Mouse (Mus musculus) midbrain, embryonic 12.5 days (tissue): Measurements from ENCODE around the gene Atp1b4. TPM values are rescaled to one million over a fixed set of nuclear protein-coding genes. Genes with fewer than 3 reads are reported as not detected.
"Not testable (repeated sequence)": the region's sequence is repeated elsewhere in the genome, so short reads cannot be mapped to it uniquely, and the experiment has no call there.

Experiments
- ATAC-seq: fragments of 200-750 bp; cut with Nextera tagmentation; 2 replicates; pipeline ENCODE4 v1.8.0; 2017; ENCODE audit warnings: low read depth, moderate TSS enrichment, moderate library complexity; ENCODE audit not compliant: low FRiP score
- H3K27ac ChIP-seq: fragments of 300-500 bp; sonication (generic); replicated peaks from 2 replicates; pipeline ENCODE4 v1.5.1; 2016; ENCODE audit warnings: mild to moderate bottlenecking
- H3K27me3 ChIP-seq: fragments of 300-500 bp; sonication (generic); 2 replicates; pipeline ENCODE4 v1.6.1; 2016; ENCODE audit warnings: mild to moderate bottlenecking
- H3K36me3 ChIP-seq: fragments of 300-500 bp; sonication (generic); 2 replicates; pipeline ENCODE4 v1.6.1; 2016
- H3K4me1 ChIP-seq: fragments of 300-500 bp; sonication (generic); 2 replicates; pipeline ENCODE4 v1.6.1; 2016
- H3K4me2 ChIP-seq: fragments of 300-500 bp; sonication (generic); replicated peaks from 2 replicates; pipeline ENCODE4 v1.6.1; 2016; ENCODE audit warnings: mild to moderate bottlenecking, moderate library complexity
- H3K4me3 ChIP-seq: fragments of 300-500 bp; sonication (generic); 2 replicates; pipeline ENCODE4 v1.5.1; 2016; ENCODE audit warnings: mild to moderate bottlenecking
- H3K9ac ChIP-seq: fragments of 300-500 bp; sonication (generic); replicated peaks from 2 replicates; pipeline ENCODE4 v1.6.1; 2016; ENCODE audit warnings: mild to moderate bottlenecking, moderate library complexity
- H3K9me3 ChIP-seq: fragments of 300-500 bp; sonication (generic); 2 replicates; pipeline ENCODE4 v1.6.1; 2016; ENCODE audit warnings: mild to moderate bottlenecking
- WGBS: fragments of 180-500 bp; shearing (Covaris S2); methylation state at CpG from one replicate; pipeline ENCODE4 v1.1.7; 2016; 5-methylcytosine and 5-hydroxymethylcytosine counted together
- polyA plus RNA-seq: library from polyadenylated mRNA; unstranded; fragments of >200 nt; fragmentation: Nextera tagmentation; extraction: Ambion mirVana; gene quantifications from 2 replicates; pipeline ENCODE4 v1.2.1, GENCODE M21; 2016

Gene Atp1b4
- polyA plus RNA-seq = not detected in 2 replicates

DNA sequence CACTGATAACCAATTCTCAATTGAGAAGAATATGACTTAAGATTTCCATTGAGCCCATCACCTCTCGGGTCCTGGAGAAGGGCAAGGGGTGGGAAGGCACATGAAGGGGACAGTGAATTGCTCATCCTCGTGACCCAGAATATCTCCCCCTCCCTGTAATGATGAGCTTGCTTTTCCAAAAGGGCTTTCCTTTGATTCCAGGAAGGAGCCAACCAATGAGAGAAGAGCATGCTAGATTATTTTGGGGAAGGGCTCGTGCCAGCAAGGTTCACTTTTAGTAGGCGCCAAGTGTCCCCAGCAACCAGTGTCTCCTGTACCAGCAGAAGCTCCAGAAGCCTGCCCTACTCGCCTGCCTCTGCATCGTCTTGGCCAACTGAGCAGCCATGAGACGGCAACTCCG is at the start of gene Atp1b4:
Atp1b4 (plus strand) TSS at position 301 of the 400 bp plus-strand sequence.
- ATAC-seq = no peak
- Histone ChIP-seq H3K36me3 (no peaks in the 10 kb centered on the region), H3K9ac (no peak within 1 kb of the TSS), H3K4me3 (no peak within 1 kb of the TSS), H3K27me3 (peaks cover 5% of the 10 kb centered on the region; the same call in 1 of the 2 replicates), H3K4me2 (no peak within 1 kb of the TSS), H3K9me3 (no peaks in the 10 kb centered on the region), H3K27ac (no peak within 1 kb of the TSS), H3K4me1 (peaks cover 11% of the 10 kb centered on the region; the same call in 1 of the 2 replicates)
- WGBS = 89% methylated on average over 8 of the region's 8 CpGs

DNA sequence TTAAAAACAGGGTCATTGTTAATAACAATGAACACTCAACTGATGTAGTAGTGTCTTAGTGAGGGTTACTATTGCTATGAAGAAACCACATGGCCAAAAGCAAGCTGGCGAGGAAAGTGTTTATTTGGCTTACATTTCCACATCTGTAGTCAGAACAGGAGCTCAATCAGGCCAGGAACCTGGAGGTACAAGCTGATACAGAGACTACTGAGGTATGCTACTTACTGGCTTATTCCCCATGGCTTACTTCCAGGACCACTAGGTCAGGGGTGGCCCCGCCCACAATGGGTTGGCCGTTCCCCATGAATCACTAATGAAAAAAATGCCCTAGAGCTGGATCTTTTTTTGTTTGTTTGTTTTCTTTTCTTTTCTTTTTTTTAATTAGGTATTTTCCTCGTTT is 7.4 kb upstream of the Atp1b4 start:
- no peak overlapping the region for H3K4me3 ChIP-seq
- H3K27me3 ChIP-seq = peaks cover 9% of the 10 kb centered on the region; the same call in 1 of the 2 replicates
- no peak overlapping the region for H3K27ac ChIP-seq
- no peaks in the 10 kb centered on the region for H3K9me3 ChIP-seq
- no peak overlapping the region for H3K4me2 ChIP-seq
- peaks cover 6% of the 10 kb centered on the region; the same call in 1 of the 2 replicates for H3K4me1 ChIP-seq
- H3K36me3 ChIP-seq = no peaks in the 10 kb centered on the region
- WGBS = 71% methylated on average over 4 of the region's 4 CpGs
- no peak for ATAC-seq
- H3K9ac ChIP-seq = no peak overlapping the region

DNA sequence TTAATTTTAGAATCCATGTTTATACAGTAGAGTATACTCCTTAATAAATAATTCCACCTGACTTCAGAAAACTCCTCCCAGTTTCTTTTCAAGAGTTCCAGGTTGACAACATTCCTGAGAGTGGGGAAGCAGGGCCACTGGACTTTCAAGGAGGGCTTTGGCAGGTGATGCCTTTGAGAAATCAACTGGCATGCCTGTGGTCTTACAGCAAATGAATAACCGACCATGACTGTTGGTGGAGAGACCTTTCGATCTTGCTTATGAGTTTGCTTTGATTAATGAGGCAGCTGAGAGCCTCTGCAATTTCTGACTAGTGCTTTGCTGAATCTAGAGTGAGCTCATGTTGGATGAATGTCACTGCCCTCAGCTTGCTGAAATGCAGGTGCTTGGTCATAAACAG is 4.9 kb upstream of the Atp1b4 start:
- WGBS = 86% methylated on average over 2 of the region's 2 CpGs
- Histone ChIP-seq H3K4me2 (no peak overlapping the region), H3K4me1 (peaks cover 11% of the 10 kb centered on the region; the same call in 1 of the 2 replicates), H3K9ac (no peak overlapping the region), H3K36me3 (no peaks in the 10 kb centered on the region), H3K27me3 (peaks cover 9% of the 10 kb centered on the region; the same call in 1 of the 2 replicates), H3K27ac (no peak overlapping the region), H3K4me3 (no peak overlapping the region), H3K9me3 (no peaks in the 10 kb centered on the region)
- ATAC-seq = no peak

DNA sequence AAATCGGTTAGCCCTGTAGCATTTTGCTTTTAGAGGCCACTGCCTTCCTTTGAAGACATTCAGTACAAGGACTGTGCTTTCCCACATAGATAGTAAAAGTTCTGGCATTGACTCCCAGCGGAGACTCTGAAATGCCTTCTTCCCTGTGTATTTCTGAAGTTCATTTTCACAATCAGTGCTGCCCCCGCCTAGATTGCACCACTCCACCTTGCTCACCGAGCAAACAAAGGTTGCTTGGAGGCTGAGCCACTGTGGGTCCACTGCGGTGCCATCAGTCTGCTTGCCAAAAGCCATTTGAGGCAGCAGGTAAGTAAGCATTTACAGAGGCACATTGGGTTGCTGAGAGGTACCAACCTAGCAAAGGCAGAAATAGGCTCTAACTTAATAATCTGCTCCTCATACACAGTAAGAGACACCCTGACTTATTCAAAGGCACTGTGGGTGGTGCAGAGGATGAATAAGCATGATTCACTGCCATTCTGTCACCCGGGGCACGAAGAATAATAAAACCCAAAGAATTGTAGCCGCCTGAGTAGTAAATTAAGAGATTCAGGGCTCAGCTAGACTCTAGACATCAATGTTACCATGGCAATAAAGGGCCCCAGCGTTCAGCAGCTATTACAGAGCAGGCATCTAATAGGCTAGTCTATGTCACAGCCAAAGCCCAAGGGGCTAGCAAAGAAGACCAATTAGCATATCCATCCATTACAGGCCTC is 2.9 kb upstream of the Atp1b4 start:
- H3K36me3 ChIP-seq = no peaks in the 10 kb centered on the region
- H3K27me3 ChIP-seq = peaks cover 9% of the 10 kb centered on the region; the same call in 1 of the 2 replicates
- no peak overlapping the region for H3K4me2 ChIP-seq
- peak; percentile 97 for ATAC-seq
- peaks cover 11% of the 10 kb centered on the region; the same call in 1 of the 2 replicates for H3K4me1 ChIP-seq
- no peaks in the 10 kb centered on the region for H3K9me3 ChIP-seq
- no peak overlapping the region for H3K9ac ChIP-seq
- no peak overlapping the region for H3K4me3 ChIP-seq
- H3K27ac ChIP-seq = peak overlapping the region; percentile 71
- WGBS = 50% methylated on average over 9 of the region's 9 CpGs

DNA sequence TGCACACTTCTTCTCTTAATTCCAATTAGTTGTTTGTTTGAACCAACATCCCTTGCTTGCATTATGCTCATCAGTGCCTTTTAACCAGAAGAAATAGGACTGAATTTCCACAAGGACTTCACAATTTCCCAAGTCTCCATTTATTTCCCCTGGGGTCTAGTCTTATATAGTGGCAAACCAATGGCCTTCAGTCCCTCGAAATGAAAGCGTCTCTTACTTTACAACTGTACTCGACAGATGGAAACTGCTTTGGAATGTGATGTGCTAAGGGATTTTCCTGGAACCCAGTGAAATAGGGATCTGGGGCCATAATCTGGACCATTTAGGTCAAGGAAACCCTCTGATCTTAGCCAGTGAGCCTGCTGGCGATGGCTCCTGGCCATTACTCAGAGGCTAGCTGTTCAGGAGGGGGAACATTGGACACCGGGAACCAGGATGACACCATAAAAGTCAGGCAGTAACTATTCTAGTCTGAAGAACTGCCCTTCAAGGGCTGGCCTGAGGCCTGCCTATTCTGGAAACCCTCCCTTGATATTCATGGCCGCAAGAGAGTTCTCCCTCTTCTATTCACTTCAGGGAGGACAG is 2.3 kb upstream of the Atp1b4 start:
- Histone ChIP-seq H3K27me3 (peaks cover 9% of the 10 kb centered on the region; the same call in 1 of the 2 replicates), H3K4me1 (peaks cover 11% of the 10 kb centered on the region; the same call in 1 of the 2 replicates), H3K4me2 (no peak overlapping the region), H3K4me3 (no peak overlapping the region), H3K27ac (peak overlapping the region; percentile 66), H3K36me3 (no peaks in the 10 kb centered on the region), H3K9me3 (no peaks in the 10 kb centered on the region), H3K9ac (no peak overlapping the region)
- ATAC-seq = peak; percentile 65
- WGBS = 63% methylated on average over 6 of the region's 6 CpGs

DNA sequence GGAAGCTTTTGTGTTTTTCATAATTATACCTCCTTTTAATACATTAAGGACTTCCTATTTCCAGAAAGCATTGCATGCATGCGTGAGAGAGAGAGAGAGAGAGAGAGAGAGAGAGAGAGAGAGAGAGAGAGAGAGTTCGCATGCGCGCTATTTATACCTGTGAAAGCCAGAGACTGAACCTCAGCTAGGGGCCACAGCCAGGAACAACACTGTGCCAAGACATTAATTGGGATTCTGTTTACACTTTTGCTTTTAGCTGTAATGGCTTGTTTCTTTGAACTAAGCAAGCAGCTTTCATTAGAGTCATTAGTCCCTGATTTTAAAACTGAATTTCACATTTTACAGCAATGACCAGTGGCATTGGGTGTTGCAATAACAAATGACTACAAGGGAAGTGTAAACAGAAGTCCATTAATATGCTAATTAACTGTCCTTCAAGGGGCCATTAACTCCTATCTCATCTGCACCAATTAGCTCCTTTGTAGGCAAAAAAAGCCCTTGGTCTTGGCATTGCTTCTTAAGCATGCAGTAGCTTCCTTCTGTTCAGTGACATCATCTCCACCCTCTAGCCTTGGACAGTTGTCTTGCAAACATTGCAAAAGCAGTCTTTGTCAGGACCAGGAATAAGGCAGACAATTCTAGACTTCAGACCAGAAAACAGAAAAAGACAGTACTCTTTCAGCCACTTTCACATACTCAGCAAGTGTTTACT is 14.9 kb downstream of the Atp1b4 start:
- Histone ChIP-seq H3K9ac (no peak overlapping the region), H3K4me1 (no peaks in the 10 kb centered on the region), H3K4me2 (no peak overlapping the region), H3K27me3 (no peaks in the 10 kb centered on the region), H3K36me3 (no peaks in the 10 kb centered on the region), H3K27ac (no peak overlapping the region), H3K4me3 (no peak overlapping the region), H3K9me3 (no peaks in the 10 kb centered on the region)
- 70% methylated on average over 4 of the region's 4 CpGs for WGBS
- no peak for ATAC-seq

DNA sequence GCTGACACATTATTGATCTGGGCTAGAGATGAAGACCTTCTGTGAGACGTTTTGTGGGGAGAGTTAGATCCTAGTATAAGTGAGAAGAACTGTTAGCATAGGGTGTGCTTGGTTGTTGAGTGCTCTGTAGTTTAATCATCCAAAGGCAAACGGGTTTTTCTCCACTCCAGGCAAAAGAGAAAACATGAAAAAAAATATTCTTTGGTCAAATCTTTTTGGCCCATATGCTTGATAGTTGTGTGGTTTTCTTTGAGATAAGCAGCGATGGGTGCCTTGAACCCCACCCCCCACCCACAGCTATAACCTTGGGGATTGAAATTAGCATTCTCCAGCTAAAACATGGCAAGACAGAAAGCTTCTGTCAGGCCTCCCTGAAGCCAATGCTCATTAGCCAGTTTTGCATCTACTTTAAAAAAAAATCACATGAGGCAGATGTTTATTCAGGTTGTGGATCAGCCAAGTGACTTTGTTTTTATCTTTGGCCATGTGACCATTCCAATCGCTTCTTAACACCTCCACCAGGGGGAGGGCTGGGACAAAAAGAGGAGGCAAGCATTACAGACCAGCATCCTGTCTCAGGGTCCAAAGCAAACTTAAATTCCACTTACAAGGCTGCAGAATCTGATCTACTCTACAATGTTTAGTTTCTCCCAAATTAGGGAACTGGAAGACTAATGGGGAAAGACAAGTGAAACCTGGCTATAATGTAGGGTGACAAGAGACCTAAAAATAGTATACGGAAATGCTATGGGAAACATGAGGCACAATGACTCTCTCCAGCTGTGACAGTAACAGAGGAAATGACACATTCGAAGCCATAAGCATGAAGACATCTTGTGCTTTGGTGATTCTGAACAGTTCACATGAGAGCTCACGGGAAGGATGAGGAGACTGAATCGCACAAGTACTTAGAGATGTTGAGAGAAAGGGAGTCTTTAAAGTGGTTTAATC is 18.6 kb downstream of the Atp1b4 start:
- no peak for ATAC-seq
- Histone ChIP-seq H3K27me3 (no peaks in the 10 kb centered on the region), H3K27ac (no peak overlapping the region), H3K4me1 (no peaks in the 10 kb centered on the region), H3K36me3 (no peaks in the 10 kb centered on the region), H3K4me3 (no peak overlapping the region), H3K9me3 (no peaks in the 10 kb centered on the region), H3K9ac (no peak overlapping the region), H3K4me2 (no peak overlapping the region)
- WGBS = 66% methylated on average over 8 of the region's 8 CpGs

DNA sequence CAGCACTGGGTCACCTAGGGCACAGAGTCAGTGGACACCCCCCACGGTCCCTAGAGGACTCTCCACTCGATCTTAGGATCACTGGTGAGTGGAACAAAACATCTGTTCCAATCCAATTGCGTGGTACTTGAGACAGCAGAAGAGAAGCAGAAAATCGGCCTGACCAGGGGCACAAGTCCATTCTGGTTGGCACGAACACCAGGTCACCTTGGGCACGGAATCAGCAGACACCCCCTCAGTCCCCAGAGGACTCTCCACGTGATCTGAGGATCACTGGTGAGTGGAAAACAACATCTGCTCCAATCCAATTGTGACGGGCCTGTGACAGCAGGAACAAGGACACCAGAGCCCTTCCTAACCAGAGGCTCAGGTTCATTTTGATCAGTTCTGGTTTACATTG is 46.0 kb downstream of the Atp1b4 start:
- H3K4me1 ChIP-seq = no peaks in the 10 kb centered on the region
- ATAC-seq = no peak

DNA sequence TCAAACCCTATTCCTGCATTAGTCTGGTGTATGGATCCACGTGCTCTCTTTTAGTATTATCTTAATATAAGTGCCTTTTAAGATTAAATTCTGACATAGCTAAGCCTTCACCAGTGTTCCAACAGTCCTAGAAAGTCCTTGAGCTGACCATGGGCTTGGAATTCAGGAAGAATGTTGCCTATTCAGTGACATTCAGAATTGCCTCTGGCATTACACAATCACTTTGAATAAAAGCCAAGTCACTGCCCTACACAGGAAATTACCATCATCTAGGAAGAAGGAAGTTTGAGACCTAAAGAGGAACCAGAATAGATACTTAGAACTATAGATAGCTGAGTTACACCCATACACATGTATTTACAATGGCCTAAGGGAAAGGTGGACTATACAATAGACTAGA is 48.6 kb downstream of the Atp1b4 start:
- H3K27me3 ChIP-seq, H3K4me3 ChIP-seq, H3K36me3 ChIP-seq, H3K4me1 ChIP-seq, H3K4me2 ChIP-seq, ATAC-seq, H3K9me3 ChIP-seq, H3K27ac ChIP-seq, H3K9ac ChIP-seq: not testable (repeated sequence)
- 62% methylated on average over 1 of the region's 1 CpGs for WGBS

More for the DNA sequence above, 46.0 kb downstream of the Atp1b4 start:
- WGBS = 71% methylated on average over 8 of the region's 8 CpGs
- Histone ChIP-seq H3K27ac (no peak overlapping the region), H3K36me3 (no peaks in the 10 kb centered on the region), H3K4me2 (no peak overlapping the region), H3K4me3 (no peak overlapping the region), H3K9ac (no peak overlapping the region), H3K9me3 (no peaks in the 10 kb centered on the region), H3K27me3 (no peaks in the 10 kb centered on the region)

DNA sequence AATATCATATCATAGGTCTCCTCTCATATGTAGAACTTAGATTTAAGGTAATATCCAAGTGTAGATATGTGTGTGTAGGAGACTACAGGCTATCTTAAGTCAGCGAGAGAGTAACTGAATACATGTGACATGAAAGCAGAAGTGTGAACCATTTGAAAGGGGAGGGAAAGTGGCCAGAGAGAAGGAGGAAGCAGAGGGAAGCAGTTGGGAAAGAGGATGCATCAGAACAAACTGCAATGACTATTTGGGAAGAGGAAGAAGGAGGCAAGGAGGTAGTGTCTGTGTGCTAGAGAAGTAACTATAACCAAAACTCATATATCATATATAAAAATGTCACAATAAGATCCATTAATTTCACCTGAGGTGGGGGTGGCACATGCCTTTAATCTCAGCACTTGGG is 57.2 kb downstream of the Atp1b4 start:
- not testable (repeated sequence) for H3K4me1 ChIP-seq, H3K27ac ChIP-seq, H3K27me3 ChIP-seq, H3K4me2 ChIP-seq, H3K9me3 ChIP-seq, H3K9ac ChIP-seq, H3K36me3 ChIP-seq, H3K4me3 ChIP-seq, ATAC-seq
- WGBS = 79% methylated on average over 1 of the region's 1 CpGs
